Mouse (Mus musculus): ENCODE data around the gene Anapc2.

DNA sequence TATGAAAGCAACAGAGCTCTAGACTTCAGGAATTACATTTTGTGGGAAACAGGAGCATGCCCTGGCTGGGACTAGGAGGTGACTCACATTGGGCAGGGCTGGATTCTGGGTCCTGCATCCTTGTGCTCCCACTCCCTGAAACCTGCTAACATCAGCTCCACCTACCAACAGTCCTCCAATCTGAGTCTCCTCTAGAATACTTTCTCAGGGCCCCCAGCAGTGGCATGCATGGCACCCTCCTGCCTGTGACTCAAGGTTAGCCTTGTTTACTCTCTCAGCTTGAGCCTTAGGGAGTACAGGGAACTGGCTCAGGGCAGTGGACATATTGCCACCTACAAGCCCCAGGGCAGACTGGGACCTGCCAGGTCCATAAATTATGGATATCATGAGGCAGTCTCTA, 34.2 kb upstream of the Anapc2 start:
- TF ChIP-seq CTCF (IDR thresholded peaks at IDR 0.05; ENCODE audit: low read depth) (no peak), EP300 (IDR thresholded peaks at IDR 0.05; ENCODE audit: low read depth) (no peak)
